ENCODE assay signal across 22 mouse cellular contexts in the genomic region with DNA sequence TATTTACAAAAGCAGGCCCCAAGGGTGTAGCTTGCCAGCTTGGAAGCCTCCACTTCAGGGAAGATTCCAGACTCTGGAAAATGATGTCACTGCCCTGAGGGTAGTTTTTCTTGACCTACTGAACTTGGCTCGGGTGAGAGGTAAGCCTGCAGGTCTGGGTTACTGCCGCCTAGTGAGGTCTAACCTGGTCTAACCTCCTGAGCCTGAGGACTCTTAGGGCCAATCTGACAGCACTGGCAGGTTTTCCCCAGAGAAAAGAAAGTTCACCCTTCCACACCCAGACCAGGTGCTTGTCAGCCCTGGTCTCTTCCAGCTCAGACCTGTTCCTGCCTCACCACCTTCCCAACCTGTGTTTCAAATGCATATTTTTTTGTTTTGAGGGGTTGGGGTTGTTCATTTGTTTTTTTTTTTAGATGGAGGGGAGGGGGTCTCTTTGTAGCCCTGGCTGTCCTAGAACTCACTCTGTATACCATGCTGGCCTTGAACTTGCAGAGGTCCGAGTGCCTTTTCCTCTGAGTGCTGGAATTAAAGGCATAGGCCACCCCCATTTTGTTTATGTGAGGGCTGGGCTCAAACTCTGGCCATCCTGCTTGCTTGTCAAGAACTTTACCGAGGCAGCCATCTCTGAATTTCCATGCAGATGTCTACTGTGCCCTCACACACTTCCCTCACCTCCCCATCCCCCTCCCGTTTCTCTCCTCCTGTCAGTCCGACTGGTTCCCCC. TPM values are rescaled to one million over a fixed set of nuclear protein-coding genes. Genes with fewer than 3 reads are reported as not detected.
"Had no signal": no experiment of that assay in that cellular context is flagged by ENCODE, and none has a peak within 500 bp of the region (broad histone marks: within the 10 kb centered on the region; RNA-seq: fewer than 3 reads in every experiment).

No protein-coding gene starts in this region.

- H3K27ac ChIP-seq: kidney, embryonic 15.5 days; left cerebral cortex, adult 2 months; liver, embryonic 13.5 days; neural tube, embryonic 12.5 days; neural tube, embryonic 15.5 days had no signal

- H3K4me2 ChIP-seq: kidney, embryonic 15.5 days; liver, embryonic 13.5 days; midbrain, embryonic 11.5 days; neural tube, embryonic 12.5 days; neural tube, embryonic 15.5 days had no signal

- H3K4me1 ChIP-seq: neural tube, embryonic 12.5 days had no signal

- DNase-seq: kidney, postnatal 10 days; layer of hippocampus, postnatal 36 days; liver, embryonic 13.5 days; lung, adult 2 months; lung, postnatal 14 days; lung, postnatal 4 days; midbrain, embryonic 14.5 days; retina, postnatal 1 day; right cerebral cortex, postnatal 25 days; thymus, adult 18-20 months; thymus, postnatal 36 days had no signal

- H3K36me3 ChIP-seq: kidney, embryonic 15.5 days; liver, embryonic 13.5 days; neural tube, embryonic 12.5 days; neural tube, embryonic 15.5 days had no signal

- H3K9me3 ChIP-seq: kidney, embryonic 15.5 days; liver, embryonic 13.5 days; neural tube, embryonic 12.5 days; neural tube, embryonic 15.5 days had no signal

- H3K9ac ChIP-seq: kidney, embryonic 15.5 days; liver, embryonic 13.5 days; neural tube, embryonic 12.5 days; neural tube, embryonic 15.5 days had no signal

- H3K27me3 ChIP-seq: kidney, embryonic 15.5 days; liver, embryonic 13.5 days; neural tube, embryonic 12.5 days had no signal

- H3K4me3 ChIP-seq: kidney, embryonic 15.5 days; left cerebral cortex, adult 2 months; liver, embryonic 13.5 days; neural tube, embryonic 12.5 days; neural tube, embryonic 15.5 days had no signal

RNA-seq across cellular contexts. Expression of gene Qrich2, which starts 39.0 kb away (rescaled TPM):
- total RNA-seq: layer of hippocampus, postnatal 36 days; left cerebral cortex, postnatal 36 days; liver, adult 2 months; megakaryocyte progenitor cell, adult 5-6 weeks; megakaryocyte-erythroid progenitor cell, adult 5-6 weeks had no signal
- polyA plus RNA-seq: liver, embryonic 13.5 days; liver, embryonic 16.5 days; lung, embryonic 16.5 days; midbrain, embryonic 14.5 days; neural tube, embryonic 12.5 days; neural tube, embryonic 15.5 days had no signal
